Comparison of ENCODE assay signal across 10 mouse cellular contexts in the genomic region with DNA sequence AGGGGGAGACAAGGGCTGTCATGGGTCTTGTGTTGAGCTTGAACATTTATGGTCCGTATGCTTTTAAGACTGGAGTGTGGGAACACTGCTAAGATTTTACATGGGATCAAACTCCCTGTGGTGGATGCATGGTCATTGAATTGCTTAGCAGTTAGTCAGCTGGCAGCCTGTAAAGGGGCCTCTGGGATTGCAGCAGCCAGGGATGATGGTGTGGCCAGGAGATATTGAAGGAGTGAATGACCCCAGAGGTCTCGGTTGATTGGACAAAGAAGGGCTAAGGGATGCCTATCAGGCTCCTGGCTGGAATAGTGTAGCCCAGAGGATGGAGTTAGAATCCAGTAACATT. TPM values are rescaled to one million over a fixed set of nuclear protein-coding genes. Genes with fewer than 3 reads are reported as not detected.
A peak's percentile ranks its signal among the peaks of the same experiment; 100 is the strongest.
DNase-seq lines count a peak whose midpoint lies in the region; ATAC-seq and TF ChIP-seq lines count a peak whose summit lies in the region.
"Had no signal": no experiment of that assay in that cellular context is flagged by ENCODE, and none has a peak within 500 bp of the region (broad histone marks: within the 10 kb centered on the region; RNA-seq: fewer than 3 reads in every experiment).

No protein-coding gene starts in this region.

- TF ChIP-seq CTCF in lung, postnatal 0 days (IDR thresholded peaks at IDR 0.05): no peak

- no peaks in the 10 kb centered on the region for H3K27me3 ChIP-seq in lung, embryonic 16.5 days (ENCODE audit: control insufficient read depth, insufficient read depth, low read depth, low read length)
- no peaks in the 10 kb centered on the region for H3K27me3 ChIP-seq in lung, postnatal 0 days (replicated peaks; ENCODE audit: insufficient read depth, low read length)
- no peaks in the 10 kb centered on the region; the same call in 1 of the 2 replicates for H3K27me3 ChIP-seq in forebrain, embryonic 14.5 days (replicated peaks; ENCODE audit: control insufficient read depth, insufficient read depth, low read length)
- H3K27me3 ChIP-seq in intestine, embryonic 16.5 days (replicated peaks; ENCODE audit: control insufficient read depth, insufficient read depth, low read length): no peaks in the 10 kb centered on the region
- no peaks in the 10 kb centered on the region for H3K27me3 ChIP-seq in stomach, embryonic 14.5 days (ENCODE audit: control insufficient read depth, insufficient read depth, low read length)

- H3K27ac ChIP-seq in lung, embryonic 16.5 days (ENCODE audit: low read length): no peak overlapping the region
- H3K27ac ChIP-seq in lung, postnatal 0 days (ENCODE audit: low read length): no peak overlapping the region
- H3K27ac ChIP-seq in forebrain, embryonic 14.5 days (ENCODE audit: low read depth, low read length): no peak overlapping the region
- H3K27ac ChIP-seq in intestine, embryonic 16.5 days (ENCODE audit: low read length): no peak overlapping the region
- no peak overlapping the region for H3K27ac ChIP-seq in stomach, embryonic 14.5 days (ENCODE audit: low read length)

- no peak for DNase-seq in lung, postnatal 0 days (ENCODE audit: low spot score)
- DNase-seq in forebrain, embryonic 14.5 days (ENCODE audit: low spot score): no peak
- no peak for DNase-seq in adrenal gland, postnatal 36 days
- DNase-seq in kidney, postnatal 14 days: no peak

- H3K4me2 ChIP-seq in lung, embryonic 16.5 days (ENCODE audit: low read depth, low read length): peak overlapping the region; percentile 38
- no peak overlapping the region for H3K4me2 ChIP-seq in lung, postnatal 0 days (replicated peaks; ENCODE audit: low read depth, low read length)
- no peak overlapping the region for H3K4me2 ChIP-seq in forebrain, embryonic 14.5 days (ENCODE audit: low read length)
- H3K4me2 ChIP-seq in intestine, embryonic 16.5 days (ENCODE audit: low read depth, low read length): peak overlapping the region; percentile 40; the same call in 1 of the 2 replicates
- peak overlapping the region; percentile 15; the same call in 1 of the 2 replicates for H3K4me2 ChIP-seq in stomach, embryonic 14.5 days (replicated peaks; ENCODE audit: low read depth, low read length)

- H3K36me3 ChIP-seq in lung, embryonic 16.5 days (ENCODE audit: control insufficient read depth, insufficient read depth, low read length): no peaks in the 10 kb centered on the region
- no peaks in the 10 kb centered on the region for H3K36me3 ChIP-seq in lung, postnatal 0 days (ENCODE audit: insufficient read depth, low read length)
- no peaks in the 10 kb centered on the region for H3K36me3 ChIP-seq in forebrain, embryonic 14.5 days (ENCODE audit: control insufficient read depth, insufficient read depth, low read length)
- H3K36me3 ChIP-seq in intestine, embryonic 16.5 days (ENCODE audit: control insufficient read depth, insufficient read depth, low read length): no peaks in the 10 kb centered on the region
- no peaks in the 10 kb centered on the region for H3K36me3 ChIP-seq in stomach, embryonic 14.5 days (ENCODE audit: control insufficient read depth, insufficient read depth, low read length)

- 84% methylated on average over 2 of the region's 2 CpGs for WGBS in lung, embryonic 16.5 days
- WGBS in lung, postnatal 0 days: 83% methylated on average over 2 of the region's 2 CpGs
- 84% methylated on average over 2 of the region's 2 CpGs for WGBS in forebrain, embryonic 14.5 days
- 89% methylated on average over 2 of the region's 2 CpGs for WGBS in intestine, embryonic 16.5 days
- WGBS in stomach, embryonic 14.5 days: 91% methylated on average over 2 of the region's 2 CpGs

- no peaks in the 10 kb centered on the region for H3K9me3 ChIP-seq in lung, embryonic 16.5 days (ENCODE audit: control insufficient read depth, low read length)
- no peaks in the 10 kb centered on the region for H3K9me3 ChIP-seq in lung, postnatal 0 days (ENCODE audit: low read length)
- no peaks in the 10 kb centered on the region for H3K9me3 ChIP-seq in forebrain, embryonic 14.5 days (replicated peaks; ENCODE audit: control insufficient read depth, low read length)
- H3K9me3 ChIP-seq in intestine, embryonic 16.5 days (ENCODE audit: control insufficient read depth, low read length): no peaks in the 10 kb centered on the region
- no peaks in the 10 kb centered on the region for H3K9me3 ChIP-seq in stomach, embryonic 14.5 days (ENCODE audit: control insufficient read depth, low read depth, low read length)

- no peak for TF ChIP-seq EP300 in lung, postnatal 0 days (IDR thresholded peaks at IDR 0.05)

- ATAC-seq in lung, embryonic 16.5 days (ENCODE audit: low read depth): no peak
- no peak for ATAC-seq in lung, postnatal 0 days
- ATAC-seq in forebrain, embryonic 14.5 days: no peak; the same call in 1 of the 2 replicates
- peak; percentile 15 for ATAC-seq in intestine, embryonic 16.5 days
- no peak for ATAC-seq in stomach, embryonic 14.5 days (ENCODE audit: insufficient number of reproducible peaks, insufficient read depth, low FRiP score, low read depth)

- H3K4me3 ChIP-seq in lung, embryonic 16.5 days (ENCODE audit: low read length): peak overlapping the region; percentile 20; the same call in 1 of the 2 replicates
- no peak overlapping the region for H3K4me3 ChIP-seq in lung, postnatal 0 days (ENCODE audit: low read depth, low read length)
- H3K4me3 ChIP-seq in forebrain, embryonic 14.5 days (ENCODE audit: low read depth, low read length): no peak overlapping the region
- H3K4me3 ChIP-seq in intestine, embryonic 16.5 days (ENCODE audit: low read length): 0 out of 2 replicates have a peak overlapping the region, but pooled peaks have one; percentile 13
- no peak overlapping the region for H3K4me3 ChIP-seq in stomach, embryonic 14.5 days (ENCODE audit: low read depth, low read length)

- peak overlapping the region; percentile 56 for H3K9ac ChIP-seq in lung, embryonic 16.5 days (ENCODE audit: low read length)
- no peak overlapping the region for H3K9ac ChIP-seq in lung, postnatal 0 days (replicated peaks; ENCODE audit: low read depth)
- H3K9ac ChIP-seq in forebrain, embryonic 14.5 days (ENCODE audit: low read length): peak overlapping the region; percentile 14; the same call in 1 of the 2 replicates
- H3K9ac ChIP-seq in intestine, embryonic 16.5 days (ENCODE audit: low read depth, low read length): 0 out of 2 replicates have a peak overlapping the region, but pooled peaks have one; percentile 41
- no peak overlapping the region for H3K9ac ChIP-seq in stomach, embryonic 14.5 days (replicated peaks; ENCODE audit: low read depth, low read length)

- peaks cover 21% of the 10 kb centered on the region for H3K4me1 ChIP-seq in lung, embryonic 16.5 days (replicated peaks; ENCODE audit: control insufficient read depth, insufficient read depth, low read length)
- peaks cover 7% of the 10 kb centered on the region; the same call in 1 of the 2 replicates for H3K4me1 ChIP-seq in lung, postnatal 0 days (ENCODE audit: insufficient read depth, low read depth, low read length)
- H3K4me1 ChIP-seq in forebrain, embryonic 14.5 days (ENCODE audit: control insufficient read depth, insufficient read depth, low read length): no peaks in the 10 kb centered on the region
- peaks cover 16% of the 10 kb centered on the region for H3K4me1 ChIP-seq in intestine, embryonic 16.5 days (ENCODE audit: control insufficient read depth, insufficient read depth, low read length)
- peaks cover 4% of the 10 kb centered on the region; the same call in 1 of the 2 replicates for H3K4me1 ChIP-seq in stomach, embryonic 14.5 days (ENCODE audit: control insufficient read depth, insufficient read depth, low read length)

RNA-seq across cellular contexts. Expression of a gene that starts 4.8 kb away (rescaled TPM):
- 25.3 and 50.5 TPM in 2 replicates for polyA plus RNA-seq in lung, embryonic 16.5 days (2015; fragmentation: Nextera tagmentation; extraction: Ambion mirVana)
- polyA plus RNA-seq in lung, postnatal 0 days (2015; fragmentation: Nextera tagmentation; extraction: Ambion mirVana): 26,192 and 26,425 TPM in 2 replicates
- polyA plus RNA-seq in forebrain, embryonic 14.5 days (2014; fragmentation: Nextera tagmentation; extraction: Ambion mirVana): not detected in 2 replicates
- not detected in 2 replicates for polyA plus RNA-seq in intestine, embryonic 16.5 days (2015; fragmentation: Nextera tagmentation; extraction: Ambion mirVana)
- not detected in 2 replicates for polyA plus RNA-seq in stomach, embryonic 14.5 days (2014; fragmentation: Nextera tagmentation; extraction: Ambion mirVana)
- not detected for total RNA-seq in adrenal gland, postnatal 36 days (2021)
- total RNA-seq: gastrocnemius, adult 18-20 months; layer of hippocampus, adult 18-20 months had no signal
- polyA plus RNA-seq: activated CD4-positive, CD25-positive, alpha-beta regulatory T cell, adult 4 months had no signal

RNA-seq across cellular contexts. Expression of a gene that starts 52.5 kb away (rescaled TPM):
- 15.3 and 18.8 TPM in 2 replicates for polyA plus RNA-seq in lung, embryonic 16.5 days (2015; fragmentation: Nextera tagmentation; extraction: Ambion mirVana)
- polyA plus RNA-seq in lung, postnatal 0 days (2015; fragmentation: Nextera tagmentation; extraction: Ambion mirVana): 5.9 and 7.9 TPM in 2 replicates
- 24.4 and 38.6 TPM in 2 replicates for polyA plus RNA-seq in forebrain, embryonic 14.5 days (2014; fragmentation: Nextera tagmentation; extraction: Ambion mirVana)
- polyA plus RNA-seq in intestine, embryonic 16.5 days (2015; fragmentation: Nextera tagmentation; extraction: Ambion mirVana): 7.2 and 10.4 TPM in 2 replicates
- 9.3 and 15.2 TPM in 2 replicates for polyA plus RNA-seq in stomach, embryonic 14.5 days (2014; fragmentation: Nextera tagmentation; extraction: Ambion mirVana)
- total RNA-seq in adrenal gland, postnatal 36 days (2021): 10 to 100 TPM; 10.7 to 11.7 TPM

Comparison
In these comparisons a context has a peak if more than half of its experiments do, and no peak if none do; other contexts are left out.
1. H3K4me2 ChIP-seq: peak in lung, embryonic 16.5 days (single experiment), intestine, embryonic 16.5 days (single experiment) and stomach, embryonic 14.5 days (single experiment); none in lung, postnatal 0 days (single experiment) and forebrain, embryonic 14.5 days (single experiment).
2. H3K4me3 ChIP-seq: peak in lung, embryonic 16.5 days (single experiment) and intestine, embryonic 16.5 days (single experiment); none in lung, postnatal 0 days (single experiment), forebrain, embryonic 14.5 days (single experiment) and stomach, embryonic 14.5 days (single experiment).
3. H3K9ac ChIP-seq: peak in lung, embryonic 16.5 days (single experiment), forebrain, embryonic 14.5 days (single experiment) and intestine, embryonic 16.5 days (single experiment); none in lung, postnatal 0 days (single experiment) and stomach, embryonic 14.5 days (single experiment).
4. RNA of a gene that starts 4.8 kb away (polyA plus RNA-seq): 26,192 to 26,425 TPM in lung, postnatal 0 days; 25.3 to 50.5 TPM in lung, embryonic 16.5 days, not detected in forebrain, embryonic 14.5 days, not detected in intestine, embryonic 16.5 days and not detected in stomach, embryonic 14.5 days; every median in the first group is over 100 times any median in the second.